Mouse (Mus musculus): Measurements from ENCODE around the gene Ttc16.

DNA sequence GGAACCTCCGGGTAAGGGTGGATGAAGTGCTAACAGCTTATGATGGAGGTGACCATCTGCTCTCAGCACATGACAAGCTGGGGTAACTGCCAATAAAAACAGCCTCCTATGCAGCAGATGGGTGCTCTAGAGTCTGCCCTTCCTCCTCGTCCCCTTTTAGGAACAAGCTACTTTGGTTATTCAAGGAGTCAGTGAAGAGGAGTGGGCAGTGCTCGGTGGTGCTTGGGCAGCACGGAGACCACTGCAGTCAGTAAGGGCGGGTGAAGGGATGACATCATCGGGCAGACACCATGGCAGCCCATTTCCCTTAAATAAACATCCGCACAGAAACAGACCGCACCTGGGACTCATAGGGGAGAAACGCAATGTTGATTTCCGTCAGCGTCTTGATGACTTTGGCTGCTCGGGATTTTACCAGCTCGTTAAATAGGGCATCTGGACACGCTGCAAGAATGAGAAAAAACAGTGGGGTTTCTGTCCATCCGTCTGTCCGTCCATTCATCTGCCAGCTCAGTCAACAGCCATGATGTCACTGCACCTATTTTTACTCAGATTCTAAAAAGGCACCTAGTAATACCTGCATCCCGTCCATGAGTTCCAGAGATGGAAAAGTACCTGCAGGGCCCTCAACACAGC, 41.6 kb upstream of the Ttc16 start:
- TF ChIP-seq POLR2A (IDR thresholded peaks at IDR 0.05; ENCODE audit: control insufficient read depth, low read depth, low read length) (no peak), CTCF (IDR thresholded peaks at IDR 0.05; ENCODE audit: control insufficient read depth, insufficient read depth, insufficient replicate concordance, low read depth, low read length) (no peak)

All from testis, adult 2 months (tissue).